Mouse (Mus musculus): ENCODE results near the gene Qser1.

- TF ChIP-seq EP300 (optimal IDR thresholded peaks at IDR 0.05): no peak
- TF ChIP-seq CTCF (IDR thresholded peaks at IDR 0.05; ENCODE audit: low read depth): no peak
These were observed 84.5 kb downstream of the Qser1 start for GRCm38 (mm10) chr2:104732033-104732444.
